ENCODE assay signal across 10 mouse cellular contexts in genomic region chr2:31961791-31962222, GRCm38 (mm10). TPM values are rescaled to one million over a fixed set of nuclear protein-coding genes. Genes with fewer than 3 reads are reported as not detected.
DNase-seq lines count a peak whose midpoint lies in the region; ATAC-seq and TF ChIP-seq lines count a peak whose summit lies in the region.
"Had no signal": no experiment of that assay in that cellular context is flagged by ENCODE, and none has a peak within 500 bp of the region (broad histone marks: within the 10 kb centered on the region; RNA-seq: fewer than 3 reads in every experiment).

No protein-coding gene starts in this region.

- ATAC-seq in liver, embryonic 16.5 days (ENCODE audit: low read depth) = peak; percentile 48; the same call in 1 of the 2 replicates
- no peak for ATAC-seq in liver, postnatal 0 days
- ATAC-seq in forebrain, postnatal 0 days = no peak
- peak; percentile 55 for ATAC-seq in kidney, embryonic 15.5 days (replicated peaks; ENCODE audit: low FRiP score)
- no peak for ATAC-seq in neural tube, embryonic 14.5 days (ENCODE audit: low read depth)

- H3K4me3 ChIP-seq in liver, embryonic 16.5 days (ENCODE audit: low read depth, low read length) = no peak overlapping the region
- H3K4me3 ChIP-seq in liver, postnatal 0 days (ENCODE audit: low read depth, low read length) = no peak overlapping the region
- no peak overlapping the region for H3K4me3 ChIP-seq in forebrain, postnatal 0 days (ENCODE audit: low read depth, low read length)
- no peak overlapping the region for H3K4me3 ChIP-seq in kidney, embryonic 15.5 days (replicated peaks)
- no peak overlapping the region for H3K4me3 ChIP-seq in neural tube, embryonic 14.5 days (ENCODE audit: low read depth, low read length)

- no peaks in the 10 kb centered on the region for H3K9me3 ChIP-seq in liver, embryonic 16.5 days (replicated peaks; ENCODE audit: control insufficient read depth, low read length)
- no peaks in the 10 kb centered on the region for H3K9me3 ChIP-seq in liver, postnatal 0 days (ENCODE audit: low read length)
- no peaks in the 10 kb centered on the region for H3K9me3 ChIP-seq in forebrain, postnatal 0 days (ENCODE audit: low read length)
- no peaks in the 10 kb centered on the region for H3K9me3 ChIP-seq in kidney, embryonic 15.5 days (replicated peaks)
- no peaks in the 10 kb centered on the region for H3K9me3 ChIP-seq in neural tube, embryonic 14.5 days (ENCODE audit: control insufficient read depth, low read length)

- no peaks in the 10 kb centered on the region; the same call in 1 of the 2 replicates for H3K4me1 ChIP-seq in liver, embryonic 16.5 days (ENCODE audit: control insufficient read depth, low read depth, low read length)
- peaks cover 2% of the 10 kb centered on the region; the same call in 1 of the 2 replicates for H3K4me1 ChIP-seq in liver, postnatal 0 days (ENCODE audit: insufficient read depth)
- H3K4me1 ChIP-seq in forebrain, postnatal 0 days (ENCODE audit: insufficient read depth) = no peaks in the 10 kb centered on the region
- peaks cover 50% of the 10 kb centered on the region for H3K4me1 ChIP-seq in kidney, embryonic 15.5 days
- H3K4me1 ChIP-seq in neural tube, embryonic 14.5 days (ENCODE audit: control insufficient read depth, insufficient read depth, low read length) = no peaks in the 10 kb centered on the region; the same call in 1 of the 2 replicates

- no peaks in the 10 kb centered on the region for H3K36me3 ChIP-seq in liver, embryonic 16.5 days (ENCODE audit: control insufficient read depth, insufficient read depth)
- H3K36me3 ChIP-seq in liver, postnatal 0 days (replicated peaks; ENCODE audit: insufficient read depth, low read length) = no peaks in the 10 kb centered on the region
- H3K36me3 ChIP-seq in forebrain, postnatal 0 days (ENCODE audit: insufficient read depth) = no peaks in the 10 kb centered on the region
- 0 out of 2 replicates have a peak, but pooled peaks cover 5% of the 10 kb centered on the region for H3K36me3 ChIP-seq in kidney, embryonic 15.5 days
- H3K36me3 ChIP-seq in neural tube, embryonic 14.5 days (ENCODE audit: control insufficient read depth, insufficient read depth, low read length) = no peaks in the 10 kb centered on the region

- DNase-seq in liver, postnatal 0 days = no peak
- no peak for DNase-seq in forebrain, postnatal 0 days
- DNase-seq in layer of hippocampus, adult 8-10 months (ENCODE audit: low spot score in 2 of 2) = no peak
- DNase-seq in right cerebral cortex, postnatal 10 days (ENCODE audit: low spot score in 2 of 2) = no peak
- no peak for DNase-seq in layer of hippocampus, adult 18-20 months (ENCODE audit: low spot score in 2 of 2)
- DNase-seq: cerebellum, adult 11-12 months; lung, postnatal 10 days had no signal

- no peak overlapping the region for H3K4me2 ChIP-seq in liver, embryonic 16.5 days (ENCODE audit: low read depth, low read length)
- no peak overlapping the region for H3K4me2 ChIP-seq in liver, postnatal 0 days (ENCODE audit: low read depth, low read length)
- H3K4me2 ChIP-seq in forebrain, postnatal 0 days (ENCODE audit: low read depth) = no peak overlapping the region
- H3K4me2 ChIP-seq in kidney, embryonic 15.5 days = no peak overlapping the region
- no peak overlapping the region for H3K4me2 ChIP-seq in neural tube, embryonic 14.5 days (ENCODE audit: low read depth, low read length)

- no peak overlapping the region for H3K9ac ChIP-seq in liver, embryonic 16.5 days (ENCODE audit: low read depth, low read length)
- H3K9ac ChIP-seq in liver, postnatal 0 days (replicated peaks) = no peak overlapping the region
- no peak overlapping the region for H3K9ac ChIP-seq in forebrain, postnatal 0 days
- H3K9ac ChIP-seq in kidney, embryonic 15.5 days = no peak overlapping the region
- H3K9ac ChIP-seq in neural tube, embryonic 14.5 days (replicated peaks; ENCODE audit: low read depth, low read length) = no peak overlapping the region

- no peak for TF ChIP-seq CTCF in liver, postnatal 0 days (IDR thresholded peaks at IDR 0.05; ENCODE audit: low read depth)
- TF ChIP-seq CTCF in forebrain, postnatal 0 days (IDR thresholded peaks at IDR 0.05; ENCODE audit: low read depth) = no peak

- TF ChIP-seq EP300 in liver, postnatal 0 days (IDR thresholded peaks at IDR 0.05; ENCODE audit: low read depth) = no peak

- H3K27me3 ChIP-seq in liver, embryonic 16.5 days (ENCODE audit: control insufficient read depth, insufficient read depth, low read depth, low read length) = no peaks in the 10 kb centered on the region
- no peaks in the 10 kb centered on the region for H3K27me3 ChIP-seq in liver, postnatal 0 days (ENCODE audit: insufficient read depth, low read length)
- no peaks in the 10 kb centered on the region for H3K27me3 ChIP-seq in forebrain, postnatal 0 days (ENCODE audit: insufficient read depth, low read length)
- H3K27me3 ChIP-seq in kidney, embryonic 15.5 days = no peaks in the 10 kb centered on the region
- H3K27me3 ChIP-seq in neural tube, embryonic 14.5 days (ENCODE audit: control insufficient read depth, insufficient read depth, low read length) = no peaks in the 10 kb centered on the region

- 47% methylated on average over 4 of the region's 4 CpGs for WGBS in liver, embryonic 16.5 days (ENCODE audit: insufficient replicate concordance)
- 58% methylated on average over 4 of the region's 4 CpGs for WGBS in liver, postnatal 0 days (ENCODE audit: insufficient replicate concordance)
- 52% methylated on average over 4 of the region's 4 CpGs for WGBS in forebrain, postnatal 0 days
- WGBS in kidney, embryonic 15.5 days = 34% methylated on average over 4 of the region's 4 CpGs
- 69% methylated on average over 4 of the region's 4 CpGs for WGBS in neural tube, embryonic 14.5 days

- no peak overlapping the region for H3K27ac ChIP-seq in liver, embryonic 16.5 days (ENCODE audit: low read length)
- no peak overlapping the region for H3K27ac ChIP-seq in liver, postnatal 0 days (ENCODE audit: low read depth)
- H3K27ac ChIP-seq in forebrain, postnatal 0 days (ENCODE audit: low read depth, low read length) = peak overlapping the region; percentile 73
- peak overlapping the region; percentile 78 for H3K27ac ChIP-seq in kidney, embryonic 15.5 days
- peak overlapping the region; percentile 78 for H3K27ac ChIP-seq in neural tube, embryonic 14.5 days (ENCODE audit: low read depth, low read length)

RNA-seq across cellular contexts. Expression of gene Aif1l, which starts 11.9 kb away (rescaled TPM):
- polyA plus RNA-seq in liver, embryonic 16.5 days (2015; fragmentation: Nextera tagmentation; extraction: Ambion mirVana) = 1.2 and 1.5 TPM in 2 replicates
- polyA plus RNA-seq in liver, postnatal 0 days (2015; fragmentation: Nextera tagmentation; extraction: Ambion mirVana) = 0.39 and 0.94 TPM in 2 replicates
- total RNA-seq in forebrain, postnatal 0 days (2014; rRNA removed) = 21.7 and 34.2 TPM in 2 replicates
- 21.2 TPM in 2 replicates for polyA plus RNA-seq in forebrain, postnatal 0 days (2015; fragmentation: Nextera tagmentation; extraction: Ambion mirVana)
- 75.5 and 76.3 TPM in 2 replicates for polyA plus RNA-seq in kidney, embryonic 15.5 days (2015; fragmentation: Nextera tagmentation; extraction: Ambion mirVana)
- 17.8 and 22.1 TPM in 2 replicates for polyA plus RNA-seq in neural tube, embryonic 14.5 days (2014; fragmentation: Nextera tagmentation; extraction: Ambion mirVana)
- 1 to 10 TPM; 6.8 to 8.3 (median 7.7) TPM for total RNA-seq in layer of hippocampus, adult 8-10 months (2022)
- total RNA-seq in layer of hippocampus, adult 18-20 months (2021) = 1 to 10 TPM; 8.0 to 9.2 TPM

RNA-seq across cellular contexts. Expression of gene Nup214, which starts 12.4 kb away (rescaled TPM):
- 33.8 and 34.4 TPM in 2 replicates for polyA plus RNA-seq in liver, embryonic 16.5 days (2015; fragmentation: Nextera tagmentation; extraction: Ambion mirVana)
- 20.8 and 31.2 TPM in 2 replicates for polyA plus RNA-seq in liver, postnatal 0 days (2015; fragmentation: Nextera tagmentation; extraction: Ambion mirVana)
- 19.1 and 23.8 TPM in 2 replicates for total RNA-seq in forebrain, postnatal 0 days (2014; rRNA removed)
- 39.7 and 56.0 TPM in 2 replicates for polyA plus RNA-seq in forebrain, postnatal 0 days (2015; fragmentation: Nextera tagmentation; extraction: Ambion mirVana)
- polyA plus RNA-seq in kidney, embryonic 15.5 days (2015; fragmentation: Nextera tagmentation; extraction: Ambion mirVana) = 91.5 and 94.7 TPM in 2 replicates
- 54.5 and 59.9 TPM in 2 replicates for polyA plus RNA-seq in neural tube, embryonic 14.5 days (2014; fragmentation: Nextera tagmentation; extraction: Ambion mirVana)
- 10 to 100 TPM; 62.3 to 69.6 (median 68.0) TPM for total RNA-seq in layer of hippocampus, adult 8-10 months (2022)
- total RNA-seq in layer of hippocampus, adult 18-20 months (2021) = 10 to 100 TPM; 54.3 to 59.0 TPM

Comparison
In these comparisons a context has a peak if more than half of its experiments do, and no peak if none do; other contexts are left out.
1. ATAC-seq: peak in liver, embryonic 16.5 days (single experiment) and kidney, embryonic 15.5 days (single experiment); none in liver, postnatal 0 days (single experiment), forebrain, postnatal 0 days (single experiment) and neural tube, embryonic 14.5 days (single experiment).
2. H3K27ac ChIP-seq: peak in forebrain, postnatal 0 days (single experiment), kidney, embryonic 15.5 days (single experiment) and neural tube, embryonic 14.5 days (single experiment); none in liver, embryonic 16.5 days (single experiment) and liver, postnatal 0 days (single experiment).